Mouse (Mus musculus) erythroid progenitor cell, adult 5-6 weeks (primary cell): ENCODE results near the gene Gm10518. TPM values are rescaled to one million over a fixed set of nuclear protein-coding genes. Genes with fewer than 3 reads are reported as not detected.
"Not testable (repeated sequence)": the region's sequence is repeated elsewhere in the genome, so short reads cannot be mapped to it uniquely, and the experiment has no call there.

Experiments
- ATAC-seq: replicated peaks from 2 replicates; pipeline ENCODE4 v1.8.0; 2016; ENCODE audit warnings: moderate number of reproducible peaks, mild to moderate bottlenecking, moderate TSS enrichment, inconsistent platforms; ENCODE audit not compliant: poor library complexity, low FRiP score, severe bottlenecking
- total RNA-seq, 2 experiments: library from RNA; stranded (forward) in 1 of 2; stranded (reverse) in 1 of 2; fragments of 150-400 nt in 1 of 2; fragments of 186-747, 209-891 nt in 1 of 2; gene quantifications; 2 replicates each; pipeline versions ENCODE4 v1.2.3 to v1.2.4; 2015 to 2017; ENCODE audit warnings: low replicate concordance in 2 of 2

The Gm10518 gene
- total RNA-seq (2015; ENCODE audit: low replicate concordance), result not detected in 2 replicates
- not detected in 2 replicates for total RNA-seq (2017; ENCODE audit: low replicate concordance)

GRCm38 (mm10) chr1:179802610-179803512, at the start of gene Gm10518:
Gene Gm10518, plus strand, starts transcription at chr1:179803376.
- ATAC-seq, result peak; percentile 47

- ATAC-seq, result no peak
Observed at GRCm38 (mm10) chr1:179756477-179756876, 46.7 kb upstream of the Gm10518 start.

- no peak for ATAC-seq
Observed at GRCm38 (mm10) chr1:179760086-179760485, 43.1 kb upstream of the Gm10518 start.

GRCm38 (mm10) chr1:179760553-179760952, 42.6 kb upstream of the Gm10518 start:
- ATAC-seq, result no peak

GRCm38 (mm10) chr1:179776831-179777230, 26.3 kb upstream of the Gm10518 start:
- ATAC-seq, result no peak

GRCm38 (mm10) chr1:179784098-179784497, 19.1 kb upstream of the Gm10518 start:
- no peak for ATAC-seq

GRCm38 (mm10) chr1:179785502-179785901, 17.7 kb upstream of the Gm10518 start:
- ATAC-seq, result no peak

- no peak for ATAC-seq
Observed at GRCm38 (mm10) chr1:179787281-179787680, 15.9 kb upstream of the Gm10518 start.

GRCm38 (mm10) chr1:179798794-179799193, 4.4 kb upstream of the Gm10518 start:
- no peak for ATAC-seq

GRCm38 (mm10) chr1:179803513-179804139, 450 bp downstream of the Gm10518 start, which contains the start of gene Ahctf1:
Gene Ahctf1, minus strand, starts transcription at chr1:179803680.
- ATAC-seq, result peak; percentile 86

GRCm38 (mm10) chr1:179804140-179804881, 1.1 kb downstream of the Gm10518 start:
- peak; percentile 49 for ATAC-seq

GRCm38 (mm10) chr1:179805751-179806150, 2.6 kb downstream of the Gm10518 start:
- no peak for ATAC-seq

GRCm38 (mm10) chr1:179807468-179807867, 4.3 kb downstream of the Gm10518 start:
- no peak for ATAC-seq

GRCm38 (mm10) chr1:179808300-179808699, 5.1 kb downstream of the Gm10518 start:
- no peak for ATAC-seq

GRCm38 (mm10) chr1:179813385-179813784, 10.2 kb downstream of the Gm10518 start:
- ATAC-seq, result no peak

GRCm38 (mm10) chr1:179814616-179815015, 11.4 kb downstream of the Gm10518 start:
- no peak for ATAC-seq

GRCm38 (mm10) chr1:179818490-179819278, 15.5 kb downstream of the Gm10518 start:
- not testable (repeated sequence) for ATAC-seq

- no peak for ATAC-seq
Observed at GRCm38 (mm10) chr1:179824549-179824948, 21.4 kb downstream of the Gm10518 start.

GRCm38 (mm10) chr1:179828051-179828450, 24.9 kb downstream of the Gm10518 start:
- no peak for ATAC-seq
